Mouse (Mus musculus): Measurements from ENCODE around the gene Tmem97. TPM values are rescaled to one million over a fixed set of nuclear protein-coding genes. Genes with fewer than 3 reads are reported as not detected.

Gene Tmem97
- total RNA-seq, 1 experiment from 2014 or later = 0.93 TPM

Other genes with a start within 250 kb of the Tmem97 start
- gene Spag5, start 249.2 kb downstream of the Tmem97 start, total RNA-seq (2017) = 0.37 and 0.93 TPM in 2 replicates
- gene Aldoc, start 227.8 kb downstream of the Tmem97 start, total RNA-seq (2017) = 1.7 and 2.9 TPM in 2 replicates
- 17.2 and 21.1 TPM in 2 replicates for gene Pigs, start 222.4 kb downstream of the Tmem97 start, total RNA-seq (2017)
- gene Unc119, start 207.3 kb downstream of the Tmem97 start, total RNA-seq (2017) = 62.9 and 76.7 TPM in 2 replicates
- not detected in 2 replicates for gene Foxn1, start 164.2 kb downstream of the Tmem97 start, total RNA-seq (2017)
- gene Slc13a2, start 128.6 kb downstream of the Tmem97 start, total RNA-seq (2017) = 0.25 and 0.47 TPM in 2 replicates
- gene Slc46a1, start 85.1 kb downstream of the Tmem97 start, total RNA-seq (2017) = not detected in 2 replicates
- gene Sarm1, start 53.0 kb downstream of the Tmem97 start, total RNA-seq (2017) = 0.12 and 0.23 TPM in 2 replicates
- gene Vtn, start 51.7 kb downstream of the Tmem97 start, total RNA-seq (2017) = not detected in 2 replicates
- not detected in 2 replicates for gene Sebox, start 47.3 kb downstream of the Tmem97 start, total RNA-seq (2017)
- 25.4 and 34.9 TPM in 2 replicates for gene Tmem199, start 38.6 kb downstream of the Tmem97 start, total RNA-seq (2017)
- 34.9 and 35.7 TPM in 2 replicates for gene Poldip2, start 38.6 kb downstream of the Tmem97 start, total RNA-seq (2017)
- 7.4 and 7.6 TPM in 2 replicates for gene Tnfaip1, start 14.4 kb downstream of the Tmem97 start, total RNA-seq (2017)
- gene Ift20, start 14.4 kb downstream of the Tmem97 start, total RNA-seq (2017) = 75.6 and 87.8 TPM in 2 replicates
- 41.5 and 46.1 TPM in 2 replicates for gene Nlk, start 146.6 kb upstream of the Tmem97 start, total RNA-seq (2017)
- gene Ccnq, start 201.0 kb upstream of the Tmem97 start, total RNA-seq (2017) = 10.9 and 11.9 TPM in 2 replicates